Mouse (Mus musculus) C2C12 (cell line): ENCODE results near the gene Secisbp2l.

Experiments
- CEBPB ChIP-seq: IDR thresholded peaks from one replicate; pipeline ENCODE4 v1.6.1; 2011; ENCODE audit warnings: low read depth, mild to moderate bottlenecking, control low read depth, moderate library complexity
- CTCF ChIP-seq: IDR thresholded peaks from one replicate; pipeline ENCODE4 v1.5.1; 2011; ENCODE audit not compliant: control insufficient read depth, insufficient read depth, insufficient read length

DNA sequence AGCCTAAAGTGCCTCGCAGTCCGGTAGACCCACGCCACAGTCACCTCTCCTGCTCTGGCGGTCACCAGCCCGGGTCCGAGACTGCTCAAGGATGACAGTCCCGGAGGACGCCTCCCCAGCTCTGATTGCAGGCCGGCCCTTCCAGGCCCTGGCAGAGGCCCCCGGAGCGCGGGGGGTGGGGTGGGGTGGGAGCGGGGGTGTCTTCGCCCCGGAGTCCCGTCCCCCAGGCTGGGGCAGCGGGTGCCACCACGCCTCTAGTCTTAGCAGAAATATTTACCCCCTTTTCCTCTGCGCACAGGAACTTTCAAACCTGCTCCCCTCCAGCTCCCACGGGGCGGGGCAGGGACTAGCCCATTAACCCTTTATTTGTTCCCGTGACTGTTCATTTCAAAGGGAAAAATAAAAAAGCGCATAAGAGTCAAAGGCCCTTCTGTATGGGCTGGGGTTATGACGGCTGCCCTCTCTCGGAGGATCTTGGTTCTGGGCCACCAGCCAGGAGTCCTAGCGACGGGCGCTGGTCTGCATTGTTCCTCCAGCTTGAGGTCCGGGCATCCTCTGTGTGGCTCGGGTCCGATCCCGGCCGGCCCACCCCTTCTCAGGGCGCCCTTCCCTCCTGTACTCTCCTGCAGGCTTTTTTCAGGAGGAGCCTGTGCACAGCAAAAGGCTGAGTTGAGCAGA is 59.1 kb downstream of the Secisbp2l start:
- no peak for TF ChIP-seq CEBPB
- no peak for TF ChIP-seq CTCF
